Mouse (Mus musculus): ENCODE data around the gene Reln.

- TF ChIP-seq CTCF (IDR thresholded peaks at IDR 0.05) (no peak), EP300 (IDR thresholded peaks at IDR 0.05) (no peak)
Observed at GRCm38 (mm10) chr5:22007304-22008059, 337.0 kb downstream of the Reln start.
